Mouse (Mus musculus): ENCODE measurements around the gene Aplp1.

DNA sequence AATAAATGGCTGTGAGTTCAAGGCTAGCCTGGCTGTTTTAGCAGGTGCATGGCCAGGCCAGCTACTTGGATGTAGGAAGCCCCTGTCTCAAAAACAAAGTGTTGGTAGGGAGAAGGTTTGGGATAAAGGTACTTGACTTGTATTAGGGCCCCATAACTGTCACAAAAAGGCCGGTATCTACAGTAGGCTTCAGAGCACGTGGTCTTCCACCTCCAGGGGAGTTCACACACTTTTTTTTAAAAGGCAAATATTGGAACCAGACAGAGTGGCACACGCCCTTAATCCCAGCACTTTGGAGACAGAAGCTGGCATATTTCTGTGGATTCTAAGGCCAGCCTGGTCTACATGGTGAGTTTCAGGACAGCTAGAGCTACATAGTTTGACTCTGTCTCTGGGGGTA lies 24.7 kb downstream of the Aplp1 start:
- TF ChIP-seq GATA1 (IDR thresholded peaks at IDR 0.05; ENCODE audit: borderline replicate concordance, low read length): no peak
- no peak for TF ChIP-seq FLI1 (IDR thresholded peaks at IDR 0.05; ENCODE audit: low read length)

Data from megakaryocyte, embryonic 14.5 days (primary cell).